Mouse (Mus musculus): ENCODE measurements around the gene Pabpn1. TPM values are rescaled to one million over a fixed set of nuclear protein-coding genes. Genes with fewer than 3 reads are reported as not detected.

Pabpn1 gene
- polyA plus RNA-seq, 1 experiment, result not detected

DNA sequence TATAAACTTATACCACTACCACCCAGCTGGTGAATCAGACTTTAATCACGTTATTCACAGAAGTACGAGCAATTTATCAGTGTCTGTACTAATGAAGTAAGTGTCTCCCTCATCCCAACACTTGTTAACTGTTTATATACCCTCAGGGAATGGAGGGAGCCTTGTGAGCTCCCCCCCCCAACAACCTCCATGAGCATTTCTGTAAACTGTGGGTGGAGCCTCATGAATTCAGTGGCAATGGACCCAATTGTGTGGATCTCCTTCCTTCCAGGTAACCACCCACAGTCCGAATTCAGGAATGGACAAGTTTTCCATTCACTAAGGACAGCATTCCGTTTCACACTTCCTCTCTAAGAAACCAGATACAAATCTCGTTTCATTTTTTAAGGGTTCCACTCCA lies 26.7 kb upstream of the Pabpn1 start:
- no peak for TF ChIP-seq POLR2A (IDR thresholded peaks at IDR 0.05; ENCODE audit: insufficient read depth, low read depth, low read length)
- TF ChIP-seq CTCF (IDR thresholded peaks at IDR 0.05; ENCODE audit: insufficient read depth, low read depth, low read length), result no peak
- Histone ChIP-seq H3K4me1 (ENCODE audit: control insufficient read depth, insufficient read depth, low read length) (0 out of 2 replicates have a peak, but pooled peaks cover 3% of the 10 kb centered on the region), H3K27ac (ENCODE audit: insufficient read depth, low read depth, low read length) (no peak overlapping the region), H3K4me3 (ENCODE audit: insufficient read depth, low read depth, low read length) (no peak overlapping the region)
- 66% methylated on average over 5 of the region's 5 CpGs for WGBS

DNA sequence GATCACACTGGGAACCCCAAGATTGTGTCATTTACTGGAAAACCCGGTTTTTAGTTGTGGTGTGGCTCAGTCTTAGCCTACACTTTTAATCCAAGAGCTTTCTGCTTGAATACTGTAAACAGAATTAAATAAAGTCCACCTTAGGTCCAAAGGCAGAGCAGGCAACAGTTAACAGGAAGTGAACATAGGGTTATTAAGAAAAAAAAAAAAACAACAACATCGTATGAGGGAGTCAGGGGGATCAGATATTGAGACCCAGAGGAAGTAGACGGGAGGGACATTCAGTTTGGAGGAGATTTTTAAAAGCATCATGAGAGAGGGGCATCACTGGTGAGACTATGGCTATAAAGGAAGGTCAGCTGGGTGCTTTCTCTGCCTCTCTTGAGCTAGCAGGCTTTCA lies 26.0 kb upstream of the Pabpn1 start:
- H3K4me3 ChIP-seq (ENCODE audit: insufficient read depth, low read depth, low read length), result no peak overlapping the region
- TF ChIP-seq POLR2A (IDR thresholded peaks at IDR 0.05; ENCODE audit: insufficient read depth, low read depth, low read length) (no peak), CTCF (IDR thresholded peaks at IDR 0.05; ENCODE audit: insufficient read depth, low read depth, low read length) (no peak)
- WGBS, result 53% methylated on average over 3 of the region's 3 CpGs
- H3K4me1 ChIP-seq (ENCODE audit: control insufficient read depth, insufficient read depth, low read length), result 0 out of 2 replicates have a peak, but pooled peaks cover 3% of the 10 kb centered on the region
- H3K27ac ChIP-seq (ENCODE audit: insufficient read depth, low read depth, low read length), result no peak overlapping the region

- Histone ChIP-seq H3K4me1 (ENCODE audit: control insufficient read depth, insufficient read depth, low read length) (0 out of 2 replicates have a peak, but pooled peaks cover 3% of the 10 kb centered on the region), H3K27ac (ENCODE audit: insufficient read depth, low read depth, low read length) (no peak overlapping the region), H3K4me3 (ENCODE audit: insufficient read depth, low read depth, low read length) (no peak overlapping the region)
- WGBS, result 57% methylated on average over 5 of the region's 5 CpGs
- TF ChIP-seq CTCF (IDR thresholded peaks at IDR 0.05; ENCODE audit: insufficient read depth, low read depth, low read length) (0 out of 2 replicates have a peak, but pooled peaks have one; percentile 39), POLR2A (IDR thresholded peaks at IDR 0.05; ENCODE audit: insufficient read depth, low read depth, low read length) (no peak)
Observed at GRCm38 (mm10) chr14:54866936-54867335, 25.4 kb upstream of the Pabpn1 start.

GRCm38 (mm10) chr14:54868026-54868425 lies 24.3 kb upstream of the Pabpn1 start:
- 0 out of 2 replicates have a peak, but pooled peaks cover 3% of the 10 kb centered on the region for H3K4me1 ChIP-seq (ENCODE audit: control insufficient read depth, insufficient read depth, low read length)
- no peak for TF ChIP-seq CTCF (IDR thresholded peaks at IDR 0.05; ENCODE audit: insufficient read depth, low read depth, low read length)
- TF ChIP-seq POLR2A (IDR thresholded peaks at IDR 0.05; ENCODE audit: insufficient read depth, low read depth, low read length), result no peak
- H3K27ac ChIP-seq (ENCODE audit: insufficient read depth, low read depth, low read length), result no peak overlapping the region
- WGBS, result 88% methylated on average over 4 of the region's 4 CpGs
- H3K4me3 ChIP-seq (ENCODE audit: insufficient read depth, low read depth, low read length), result no peak overlapping the region

GRCm38 (mm10) chr14:54870861-54871260 lies 21.4 kb upstream of the Pabpn1 start, which contains the start of gene Homez:
Homez (minus strand) TSS chr14:54870961.
- H3K27ac ChIP-seq (ENCODE audit: insufficient read depth, low read depth, low read length), result no peak within 1 kb of the TSS
- 87% methylated on average over 5 of the region's 5 CpGs for WGBS
- H3K4me1 ChIP-seq (ENCODE audit: control insufficient read depth, insufficient read depth, low read length), result peaks cover 3% of the 10 kb centered on the region; the same call in 1 of the 2 replicates
- TF ChIP-seq POLR2A (IDR thresholded peaks at IDR 0.05; ENCODE audit: insufficient read depth, low read depth, low read length) (no peak), CTCF (IDR thresholded peaks at IDR 0.05; ENCODE audit: insufficient read depth, low read depth, low read length) (no peak)
- H3K4me3 ChIP-seq (ENCODE audit: insufficient read depth, low read depth, low read length), result no peak within 1 kb of the TSS

DNA sequence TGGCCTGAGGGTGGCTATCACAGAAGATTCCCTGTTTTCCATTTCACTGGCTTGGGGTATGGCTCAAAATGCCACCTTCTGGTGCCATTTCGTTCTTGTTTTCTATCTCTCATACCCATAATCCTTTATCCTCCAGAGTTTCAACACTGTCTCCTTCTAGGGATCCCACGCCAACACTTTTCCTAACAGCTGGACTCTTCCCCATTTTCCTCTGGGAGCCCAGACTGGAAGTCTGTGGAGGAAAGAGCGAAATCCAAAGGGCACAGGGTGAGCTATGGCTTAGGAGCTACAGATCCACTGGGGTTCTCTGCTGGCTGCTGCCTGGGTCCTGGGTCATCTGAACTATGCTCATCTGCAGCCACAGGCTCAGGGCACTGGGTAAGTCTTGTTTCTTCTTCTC lies 18.1 kb upstream of the Pabpn1 start:
- Histone ChIP-seq H3K4me3 (ENCODE audit: insufficient read depth, low read depth, low read length) (no peak overlapping the region), H3K27ac (ENCODE audit: insufficient read depth, low read depth, low read length) (no peak overlapping the region), H3K4me1 (ENCODE audit: control insufficient read depth, insufficient read depth, low read length) (peaks cover 3% of the 10 kb centered on the region; the same call in 1 of the 2 replicates)
- 87% methylated on average over 3 of the region's 3 CpGs for WGBS
- TF ChIP-seq POLR2A (IDR thresholded peaks at IDR 0.05; ENCODE audit: insufficient read depth, low read depth, low read length) (no peak), CTCF (IDR thresholded peaks at IDR 0.05; ENCODE audit: insufficient read depth, low read depth, low read length) (no peak)

DNA sequence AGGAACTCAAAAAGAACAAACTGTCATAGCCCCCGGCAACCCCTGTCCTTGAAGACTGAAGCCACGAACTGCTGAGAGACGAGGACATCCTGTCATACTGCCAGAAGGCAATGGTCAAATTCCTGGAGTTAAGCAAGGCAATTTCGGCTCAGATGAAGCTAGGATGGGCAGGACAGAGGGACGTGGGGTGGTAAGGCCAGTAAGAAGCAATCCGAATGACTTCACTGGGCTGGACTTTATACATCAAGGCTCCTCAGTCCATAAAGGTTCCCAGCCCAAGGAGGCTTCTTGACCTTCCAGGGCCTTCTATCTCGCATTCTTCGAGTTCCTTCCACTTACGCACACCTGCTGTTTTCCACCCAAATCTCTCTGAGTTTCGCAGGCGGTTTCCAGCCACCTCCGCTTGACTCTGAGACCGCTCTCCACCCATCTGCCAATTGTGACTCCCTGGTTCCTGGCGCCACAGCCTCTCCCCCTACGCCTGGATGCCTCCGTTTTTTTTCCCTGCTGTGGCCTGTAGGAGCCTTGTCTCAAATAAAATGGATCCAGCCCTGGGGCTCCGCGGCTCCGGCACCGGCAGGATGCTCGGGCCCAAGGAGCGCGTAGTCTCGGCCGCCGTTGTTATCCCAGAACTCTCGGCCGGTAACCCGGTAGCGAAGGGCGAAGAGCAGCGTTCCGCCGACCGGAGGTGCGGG lies 16.3 kb upstream of the Pabpn1 start:
- H3K4me1 ChIP-seq (ENCODE audit: control insufficient read depth, insufficient read depth, low read length), result peaks cover 3% of the 10 kb centered on the region; the same call in 1 of the 2 replicates
- peak overlapping the region; percentile 81 for H3K4me3 ChIP-seq (ENCODE audit: insufficient read depth, low read depth, low read length)
- 2% methylated on average over 36 of the region's 36 CpGs for WGBS
- TF ChIP-seq POLR2A (IDR thresholded peaks at IDR 0.05; ENCODE audit: insufficient read depth, low read depth, low read length) (no peak), CTCF (IDR thresholded peaks at IDR 0.05; ENCODE audit: insufficient read depth, low read depth, low read length) (no peak)
- H3K27ac ChIP-seq (ENCODE audit: insufficient read depth, low read depth, low read length), result peak overlapping the region; percentile 88

DNA sequence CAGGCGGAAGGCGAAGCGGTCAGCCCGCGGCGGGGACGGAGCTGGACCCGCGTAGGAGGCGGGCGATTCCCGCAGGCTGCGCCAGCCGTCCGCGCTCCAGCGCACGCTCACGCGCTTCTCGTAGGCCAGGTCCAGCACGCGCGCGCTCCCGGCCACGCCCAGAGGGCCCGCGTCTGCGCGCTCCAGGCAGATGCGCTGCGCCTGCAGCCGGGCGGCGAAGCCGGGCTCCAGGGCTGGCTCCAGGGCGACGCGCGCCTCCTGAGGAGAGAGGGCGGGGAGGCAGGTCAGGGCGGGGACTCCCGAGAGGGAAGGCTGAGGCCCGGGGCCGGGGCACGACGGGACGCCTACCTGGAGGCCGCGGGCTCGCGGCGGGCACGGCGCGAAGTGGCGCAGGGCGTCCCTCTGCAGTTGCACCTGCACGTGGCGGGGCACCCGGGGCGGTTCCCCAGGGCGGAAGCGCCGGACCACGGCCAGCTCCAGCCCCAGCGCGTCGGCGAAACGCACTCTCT lies 15.7 kb upstream of the Pabpn1 start:
- TF ChIP-seq CTCF (IDR thresholded peaks at IDR 0.05; ENCODE audit: insufficient read depth, low read depth, low read length) (no peak), POLR2A (IDR thresholded peaks at IDR 0.05; ENCODE audit: insufficient read depth, low read depth, low read length) (peak; percentile 94)
- Histone ChIP-seq H3K4me3 (ENCODE audit: insufficient read depth, low read depth, low read length) (peak overlapping the region; percentile 81), H3K4me1 (ENCODE audit: control insufficient read depth, insufficient read depth, low read length) (peaks cover 3% of the 10 kb centered on the region; the same call in 1 of the 2 replicates), H3K27ac (ENCODE audit: insufficient read depth, low read depth, low read length) (peak overlapping the region; percentile 88)
- WGBS, result under 1% methylated on average over 72 of the region's 72 CpGs

DNA sequence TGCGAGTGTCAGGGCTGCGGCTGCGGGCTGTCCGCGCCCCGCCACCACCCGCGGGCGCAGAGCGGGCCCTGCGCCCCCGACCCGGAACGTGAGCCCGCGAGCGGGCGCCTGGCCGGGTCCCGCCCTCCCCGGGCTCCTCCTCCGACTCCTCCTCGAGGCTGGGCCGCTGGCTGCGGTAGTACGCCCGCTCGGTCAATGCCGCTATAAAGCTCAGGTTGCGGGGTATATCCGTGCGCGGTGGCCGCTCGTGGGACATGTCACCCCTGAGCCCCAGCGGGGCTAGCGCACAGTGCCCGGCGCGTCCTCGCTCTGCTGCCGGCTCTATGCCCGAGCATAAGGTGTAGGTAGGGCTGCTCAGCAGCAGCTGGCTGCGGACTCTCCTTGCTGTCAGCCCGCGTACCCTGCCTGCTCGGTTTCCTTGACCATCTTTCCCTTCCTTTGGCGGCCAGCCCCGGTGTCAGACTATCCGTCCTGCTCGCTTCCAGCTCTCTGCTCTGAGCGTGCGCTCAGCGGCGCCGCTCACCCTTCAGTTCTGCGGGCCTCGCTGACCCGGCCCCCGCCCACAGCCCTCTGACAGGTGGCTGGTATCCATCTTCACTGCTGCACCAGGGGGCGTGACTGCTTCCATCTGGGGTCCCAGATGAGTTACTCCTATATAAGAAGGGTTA lies 15.1 kb upstream of the Pabpn1 start, which contains the start of gene Ppp1r3e:
Ppp1r3e (minus strand) TSS at position 503 of the 668 bp plus-strand sequence.
- Histone ChIP-seq H3K4me1 (ENCODE audit: control insufficient read depth, insufficient read depth, low read length) (peaks cover 3% of the 10 kb centered on the region; the same call in 1 of the 2 replicates), H3K27ac (ENCODE audit: insufficient read depth, low read depth, low read length) (peak within 1 kb of the TSS; percentile 88), H3K4me3 (ENCODE audit: insufficient read depth, low read depth, low read length) (peak within 1 kb of the TSS; percentile 81)
- under 1% methylated on average over 61 of the region's 61 CpGs for WGBS
- TF ChIP-seq CTCF (IDR thresholded peaks at IDR 0.05; ENCODE audit: insufficient read depth, low read depth, low read length), result no peak

Measured in olfactory bulb, adult 2 months (tissue).